Mouse (Mus musculus): ENCODE data around the gene Klhl3.
A peak's percentile ranks its signal among the peaks of the same experiment; 100 is the strongest.

The Klhl3 gene

GRCm38 (mm10) chr13:58023726-58024453 is 89.5 kb downstream of the Klhl3 start:
- no peak for DNase-seq (ENCODE audit: low spot score in 2 of 2)

GRCm38 (mm10) chr13:58023001-58023560 is 90.3 kb downstream of the Klhl3 start:
- DNase-seq (ENCODE audit: low spot score in 2 of 2), result no peak

- no peak for DNase-seq (ENCODE audit: low spot score in 2 of 2)
These were observed 93.0 kb downstream of the Klhl3 start for GRCm38 (mm10) chr13:58020428-58020827.

- DNase-seq (ENCODE audit: low spot score in 2 of 2), result no peak
These were observed 96.1 kb downstream of the Klhl3 start for GRCm38 (mm10) chr13:58017298-58017697.

GRCm38 (mm10) chr13:58012067-58012925 is 101.1 kb downstream of the Klhl3 start:
- peak in 1 of 2 experiments; percentile 37 for DNase-seq (ENCODE audit: low spot score in 2 of 2)

GRCm38 (mm10) chr13:58011526-58011925 is 101.9 kb downstream of the Klhl3 start:
- DNase-seq (ENCODE audit: low spot score in 2 of 2), result no peak

- no peak for DNase-seq (ENCODE audit: low spot score in 2 of 2)
These were observed 103.0 kb downstream of the Klhl3 start for GRCm38 (mm10) chr13:58010416-58010815.

GRCm38 (mm10) chr13:58009275-58009674 is 104.1 kb downstream of the Klhl3 start:
- no peak for DNase-seq (ENCODE audit: low spot score in 2 of 2)

GRCm38 (mm10) chr13:58008038-58008364 is 105.4 kb downstream of the Klhl3 start:
- DNase-seq (ENCODE audit: low spot score in 2 of 2), result no peak

- no peak for DNase-seq (ENCODE audit: low spot score in 2 of 2)
These were observed 105.9 kb downstream of the Klhl3 start for GRCm38 (mm10) chr13:58007256-58008037.

- DNase-seq (ENCODE audit: low spot score in 2 of 2), result no peak
These were observed 111.6 kb downstream of the Klhl3 start for GRCm38 (mm10) chr13:58001792-58002191.

GRCm38 (mm10) chr13:57996536-57996935 is 116.9 kb downstream of the Klhl3 start:
- no peak for DNase-seq (ENCODE audit: low spot score in 2 of 2)

GRCm38 (mm10) chr13:57995864-57996263 is 117.5 kb downstream of the Klhl3 start:
- DNase-seq (ENCODE audit: low spot score in 2 of 2), result no peak

- no peak for DNase-seq (ENCODE audit: low spot score in 2 of 2)
These were observed 128.8 kb downstream of the Klhl3 start for GRCm38 (mm10) chr13:57984637-57985036.

- no peak for DNase-seq (ENCODE audit: low spot score in 2 of 2)
These were observed 129.2 kb downstream of the Klhl3 start for GRCm38 (mm10) chr13:57984163-57984562.

GRCm38 (mm10) chr13:57983330-57983729 is 130.1 kb downstream of the Klhl3 start:
- no peak for DNase-seq (ENCODE audit: low spot score in 2 of 2)

GRCm38 (mm10) chr13:57982904-57983303 is 130.5 kb downstream of the Klhl3 start:
- no peak for DNase-seq (ENCODE audit: low spot score in 2 of 2)

- DNase-seq (ENCODE audit: low spot score in 2 of 2), result no peak
These were observed 132.7 kb downstream of the Klhl3 start for GRCm38 (mm10) chr13:57980679-57981078.

GRCm38 (mm10) chr13:57980071-57980470 is 133.3 kb downstream of the Klhl3 start:
- DNase-seq (ENCODE audit: low spot score in 2 of 2), result no peak

GRCm38 (mm10) chr13:57978931-57979330 is 134.5 kb downstream of the Klhl3 start:
- no peak for DNase-seq (ENCODE audit: low spot score in 2 of 2)

GRCm38 (mm10) chr13:57977721-57978120 is 135.7 kb downstream of the Klhl3 start:
- no peak for DNase-seq (ENCODE audit: low spot score in 2 of 2)

- DNase-seq (ENCODE audit: low spot score in 2 of 2), result no peak
These were observed 147.7 kb downstream of the Klhl3 start for GRCm38 (mm10) chr13:57965658-57966057.

Data from urinary bladder, postnatal 4 days (tissue).